Mouse (Mus musculus) CH12.LX (cell line): Measurements from ENCODE around the gene Ctso.

ENCODE experiments used
- CTCF ChIP-seq, 2 experiments: IDR thresholded peaks in 1 of 2; conservative IDR thresholded peaks in 1 of 2; 2 replicates each; pipeline ENCODE4 v1.5.1; 2011 to 2012; ENCODE audit warnings: low read depth in 2 of 2, low read length in 2 of 2, improper control_type of control experiment in 1 of 2, inconsistent platforms in 1 of 2, mild to moderate bottlenecking in 1 of 2, moderate library complexity in 1 of 2
- E2F4 ChIP-seq: IDR thresholded peaks from 2 replicates; pipeline ENCODE4 v1.6.1; 2011; ENCODE audit warnings: low read depth, low read length, improper control_type of control experiment; ENCODE audit not compliant: insufficient replicate concordance
- EP300 ChIP-seq: IDR thresholded peaks from 2 replicates; pipeline ENCODE4 v1.6.1; 2011; ENCODE audit warnings: low read length, improper control_type of control experiment
- MAFK ChIP-seq: IDR thresholded peaks from 2 replicates; pipeline ENCODE4 v1.6.1; 2011; ENCODE audit warnings: low read length, improper control_type of control experiment; ENCODE audit not compliant: insufficient replicate concordance
- MEF2A ChIP-seq: IDR thresholded peaks from 2 replicates; pipeline ENCODE4 v1.6.1; 2014; ENCODE audit warnings: low read depth, mild to moderate bottlenecking, inconsistent platforms, low read length, improper control_type of control experiment, borderline replicate concordance
- POLR2A ChIP-seq: IDR thresholded peaks from 2 replicates; pipeline ENCODE4 v1.6.1; 2011; ENCODE audit warnings: low read depth, mild to moderate bottlenecking, improper control_type of control experiment, low read length
- SIN3A ChIP-seq: IDR thresholded peaks from 2 replicates; pipeline ENCODE4 v1.6.1; 2012; ENCODE audit warnings: low read length, improper control_type of control experiment, inconsistent platforms
- ZMIZ1 ChIP-seq: IDR thresholded peaks from 2 replicates; pipeline ENCODE4 v1.6.1; 2012; ENCODE audit warnings: low read depth, mild to moderate bottlenecking, inconsistent platforms, low read length, improper control_type of control experiment

DNA sequence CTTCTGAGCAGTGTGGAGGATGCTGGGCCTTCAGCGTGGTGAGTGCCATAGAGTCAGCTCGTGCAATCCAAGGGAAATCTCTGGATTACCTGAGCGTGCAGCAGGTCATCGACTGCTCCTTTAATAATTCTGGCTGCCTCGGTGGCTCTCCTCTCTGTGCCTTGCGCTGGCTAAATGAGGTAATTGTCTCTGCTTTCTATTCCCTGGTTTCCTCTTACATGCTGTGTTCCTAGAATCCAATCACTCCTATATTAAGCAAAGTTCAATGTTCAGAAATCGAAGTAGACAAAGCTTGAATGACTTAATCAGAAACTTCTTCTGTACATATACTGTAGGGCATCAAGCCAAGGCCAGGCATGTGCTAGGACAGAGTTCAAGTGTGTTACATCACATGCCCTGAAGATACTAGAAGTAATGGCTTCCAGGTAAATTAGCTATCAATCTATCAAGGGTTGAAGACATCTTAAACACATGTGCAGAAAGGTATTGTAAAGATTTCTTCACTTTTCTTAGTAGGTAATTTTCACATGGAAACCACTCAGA lies 12.5 kb downstream of the Ctso start:
- no peak for TF ChIP-seq ZMIZ1
- no peak for TF ChIP-seq POLR2A
- TF ChIP-seq CTCF (conservative IDR thresholded peaks at IDR 0.05 in 1 of 2, IDR thresholded peaks at IDR 0.05 in 1 of 2; ENCODE audit: low read depth in 2 of 2, low read length in 2 of 2): no peak
- TF ChIP-seq SIN3A: no peak
- TF ChIP-seq E2F4: no peak
- no peak for TF ChIP-seq MEF2A
- TF ChIP-seq EP300: no peak
- TF ChIP-seq MAFK: no peak
